Mouse (Mus musculus): ENCODE measurements at regions not wholly inside any gene's neighbourhood (a gene's known extent, or its start where the extent isn't known, plus 50 kb on each side); places are given as distances from the start of the nearest gene placed in this dataset.

GRCm38 (mm10) chr13:46222031-46222430, 51.5 kb upstream of the Stmnd1 start:
- DNase-seq (ENCODE audit: low read depth), result no peak

DNA sequence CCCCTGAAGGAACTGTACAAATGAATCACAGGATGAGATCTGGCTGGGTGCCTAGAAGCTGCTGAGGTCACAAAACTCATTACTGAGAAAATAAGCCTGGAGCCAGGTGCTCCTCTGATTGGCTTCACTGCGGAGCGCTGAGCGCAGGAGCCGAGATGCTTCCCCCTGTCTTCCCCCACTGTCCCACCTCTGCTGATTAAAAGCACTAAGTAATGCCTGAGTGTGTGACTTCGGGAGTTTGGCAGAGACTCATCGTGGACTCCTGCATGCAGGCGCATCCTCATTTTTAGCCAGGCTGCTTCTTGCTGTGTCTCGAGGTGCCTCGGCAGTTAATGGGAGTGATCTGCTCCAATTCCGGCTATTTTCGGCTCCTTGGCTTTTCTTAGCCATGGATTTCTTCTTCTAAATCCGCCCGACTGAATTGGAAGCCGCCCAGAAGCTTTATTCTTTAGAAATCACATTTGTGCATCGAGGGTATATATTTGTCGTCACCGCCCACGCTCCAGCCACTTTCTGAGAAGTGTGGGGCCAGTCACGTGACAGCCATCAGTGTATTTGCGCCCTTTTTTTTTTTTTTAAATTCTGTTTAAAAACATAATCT, 55.3 kb upstream of the Stmnd1 start:
- peak; percentile 76 for DNase-seq (ENCODE audit: low read depth)

DNA sequence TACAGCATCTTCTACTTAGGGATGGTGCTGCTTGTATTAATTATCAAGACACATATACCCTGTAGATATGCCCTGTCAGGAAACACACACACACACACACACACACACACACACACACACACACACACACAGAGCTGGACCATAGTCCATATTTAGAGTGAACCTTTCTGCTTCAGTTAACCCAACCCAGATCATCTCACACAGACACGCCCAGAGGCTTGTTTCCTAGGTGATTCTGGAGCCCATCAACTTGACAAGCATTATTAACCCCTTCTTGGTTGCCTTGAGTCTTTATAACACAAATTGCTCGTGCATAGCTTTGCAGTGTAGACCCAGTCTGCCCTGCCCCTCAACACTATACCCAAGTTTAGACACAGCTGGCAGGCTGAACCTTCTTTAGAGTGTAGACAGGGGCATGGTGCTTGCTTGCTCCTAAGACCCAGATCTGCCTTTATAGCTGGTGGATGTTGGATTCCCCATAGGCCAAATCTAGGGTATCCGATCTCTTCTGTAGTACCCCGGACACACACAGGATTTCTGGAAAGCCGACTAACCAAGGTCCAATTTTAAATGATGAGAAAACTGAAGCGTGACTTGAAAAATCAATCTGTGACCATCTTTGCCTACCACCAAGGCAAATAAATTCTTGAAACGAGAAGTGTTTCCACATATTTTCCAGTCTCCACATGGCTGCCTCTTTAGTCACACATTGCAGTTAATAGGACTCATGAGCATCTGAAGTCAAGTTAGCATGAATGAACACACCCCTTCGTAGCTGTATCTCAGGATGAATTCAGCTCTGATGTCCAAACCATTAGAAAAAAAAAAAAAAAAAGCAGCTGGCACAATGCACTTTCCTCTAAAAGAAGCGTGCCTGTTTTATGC, 56.3 kb upstream of the Stmnd1 start:
- DNase-seq (ENCODE audit: low read depth), result no peak

- DNase-seq (ENCODE audit: low read depth), result no peak
Measured at GRCm38 (mm10) chr13:46203551-46203950, 70.0 kb upstream of the Stmnd1 start.

DNA sequence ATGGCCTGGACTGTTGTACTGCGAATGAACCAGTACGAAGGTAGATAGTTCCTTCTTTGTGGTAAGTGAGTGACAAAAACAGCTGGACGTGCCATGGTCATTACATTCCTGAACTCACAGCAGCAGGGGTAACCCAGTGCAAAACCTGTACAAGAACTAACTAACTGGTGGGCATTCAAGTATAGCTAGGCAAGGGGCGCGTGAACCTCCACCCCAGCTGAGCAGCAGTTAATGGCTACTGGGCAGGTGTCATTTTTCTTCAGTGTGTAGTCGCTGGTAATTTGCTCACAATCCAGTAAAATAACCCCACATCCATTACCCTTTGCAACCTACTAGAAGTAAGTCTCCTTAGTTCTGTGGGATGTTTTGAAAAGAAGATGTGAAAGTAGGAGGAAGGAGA, 70.9 kb upstream of the Stmnd1 start:
- DNase-seq (ENCODE audit: low read depth), result no peak

DNA sequence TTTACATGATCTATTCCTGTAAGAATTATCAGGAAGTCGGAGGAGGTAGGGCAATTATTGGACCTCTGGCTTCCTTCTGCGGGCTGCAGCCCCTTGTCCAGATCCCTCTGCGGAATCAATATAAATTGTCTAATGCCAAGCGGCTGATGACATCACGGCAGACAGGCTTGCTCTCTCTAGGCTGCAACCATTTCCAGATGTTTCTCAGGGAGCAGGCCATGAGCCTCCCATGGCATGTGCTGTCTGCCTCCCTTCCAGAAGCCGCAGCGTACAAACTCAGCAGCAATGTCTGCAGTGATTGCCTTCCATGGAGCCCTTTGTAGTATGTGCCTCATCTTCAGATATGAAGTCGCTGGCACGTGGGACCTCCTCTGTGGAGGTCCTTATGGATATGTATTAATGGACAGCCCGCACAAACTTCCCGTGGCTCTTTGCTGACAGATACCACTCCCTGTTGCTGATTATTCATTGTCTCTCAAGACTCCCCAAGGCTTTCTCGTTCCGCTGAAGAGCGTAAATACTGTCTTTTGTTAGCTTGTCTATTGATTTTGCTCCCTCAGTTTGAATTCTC, 72.4 kb upstream of the Stmnd1 start:
- DNase-seq (ENCODE audit: low read depth), result no peak

DNA sequence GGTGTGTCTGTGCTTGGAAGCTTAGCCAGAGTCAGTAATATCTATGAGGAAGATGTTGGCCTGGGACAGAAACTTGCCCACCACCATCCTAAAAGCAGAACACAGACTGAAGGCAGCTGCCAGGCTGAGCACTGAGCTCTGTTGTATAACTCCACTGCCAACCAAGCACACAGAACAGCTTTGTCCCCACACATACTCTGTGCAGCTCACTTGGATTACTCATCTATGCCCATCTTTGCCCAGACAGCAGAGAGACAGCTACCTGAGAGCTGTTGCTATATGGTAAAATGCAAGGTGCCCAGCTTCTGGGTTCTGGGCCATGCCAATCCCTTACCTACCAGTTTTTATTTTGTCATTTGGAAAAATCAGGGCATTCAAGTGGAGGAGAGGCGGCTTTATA, 80.4 kb upstream of the Stmnd1 start:
- no peak for DNase-seq (ENCODE audit: low read depth)

GRCm38 (mm10) chr13:46189726-46190125, 83.8 kb upstream of the Stmnd1 start:
- DNase-seq (ENCODE audit: low read depth), result no peak

GRCm38 (mm10) chr13:46182851-46183250, 90.7 kb upstream of the Stmnd1 start:
- peak; percentile 62 for DNase-seq (ENCODE audit: low read depth)

- DNase-seq (ENCODE audit: low read depth), result no peak
Measured at GRCm38 (mm10) chr13:46180606-46181133, 92.9 kb upstream of the Stmnd1 start.

DNA sequence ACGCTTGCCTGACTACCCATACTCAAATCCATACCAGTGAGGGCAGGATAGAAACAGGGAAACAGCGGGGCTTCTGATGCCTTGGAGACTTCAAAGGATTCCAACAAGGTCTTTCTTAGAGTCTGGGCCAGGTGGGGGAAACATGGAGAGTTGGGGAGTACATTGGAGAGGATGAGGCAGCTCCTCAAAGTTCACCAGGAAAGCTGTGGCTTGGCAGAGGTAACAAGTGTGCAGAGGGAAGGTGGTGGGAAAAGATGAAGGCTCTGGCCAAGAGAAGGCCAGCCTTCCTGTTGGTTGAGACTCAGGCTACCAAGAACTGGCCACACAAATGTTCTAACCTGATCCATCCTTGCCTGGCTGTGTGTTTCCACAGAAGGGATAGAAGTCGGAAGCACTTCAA, 93.6 kb upstream of the Stmnd1 start:
- DNase-seq (ENCODE audit: low read depth), result no peak

- no peak for DNase-seq (ENCODE audit: low read depth)
Measured at GRCm38 (mm10) chr13:46173103-46173502, 100.4 kb upstream of the Stmnd1 start.

- peak; percentile 90 for DNase-seq (ENCODE audit: low read depth)
Measured at GRCm38 (mm10) chr13:46162025-46162374, 111.5 kb upstream of the Stmnd1 start.

GRCm38 (mm10) chr13:46161261-46162024, 112.1 kb upstream of the Stmnd1 start:
- DNase-seq (ENCODE audit: low read depth), result peak; percentile 54

DNA sequence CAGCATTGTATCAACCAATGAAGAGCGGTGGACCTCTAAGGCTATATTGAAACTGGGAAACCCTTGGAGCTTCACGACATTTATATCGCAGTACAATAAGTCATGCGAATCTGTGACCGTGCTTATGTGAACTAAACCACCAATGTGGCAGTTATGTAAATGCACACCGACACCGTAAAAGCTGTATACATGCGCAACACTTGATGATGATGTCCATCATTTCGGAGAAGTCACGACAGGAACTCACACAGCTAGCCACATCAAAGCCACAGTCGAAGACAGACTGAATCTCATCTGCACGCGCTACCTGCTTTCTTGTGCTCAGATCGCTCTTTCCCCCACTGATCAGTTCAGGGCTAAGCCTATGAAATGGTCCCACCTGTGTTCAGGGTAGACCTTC, 114.2 kb upstream of the Stmnd1 start:
- no peak for DNase-seq (ENCODE audit: low read depth)

GRCm38 (mm10) chr13:46153282-46154260, 120.0 kb upstream of the Stmnd1 start:
- no peak for DNase-seq (ENCODE audit: low read depth)

DNA sequence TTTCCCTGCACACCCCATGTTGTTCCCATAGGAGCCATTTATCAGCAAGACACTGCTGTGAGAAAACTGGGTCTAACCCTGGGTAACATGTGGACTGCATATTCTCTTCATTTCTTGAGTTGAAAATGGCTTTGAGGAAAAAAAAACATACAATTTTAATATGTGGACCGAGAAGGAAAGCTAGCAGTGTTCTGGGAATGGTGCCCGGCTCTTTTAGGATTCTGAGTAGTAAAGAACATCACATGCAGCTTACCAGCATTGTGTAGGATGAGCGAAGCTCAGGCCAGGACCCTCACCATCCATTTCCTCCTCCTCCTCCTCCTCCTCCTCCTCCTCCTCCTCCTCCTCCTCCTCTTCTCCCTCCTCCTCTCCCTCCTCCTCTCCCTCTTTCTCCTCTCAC, 133.5 kb upstream of the Stmnd1 start:
- no peak for DNase-seq (ENCODE audit: low read depth)

DNA sequence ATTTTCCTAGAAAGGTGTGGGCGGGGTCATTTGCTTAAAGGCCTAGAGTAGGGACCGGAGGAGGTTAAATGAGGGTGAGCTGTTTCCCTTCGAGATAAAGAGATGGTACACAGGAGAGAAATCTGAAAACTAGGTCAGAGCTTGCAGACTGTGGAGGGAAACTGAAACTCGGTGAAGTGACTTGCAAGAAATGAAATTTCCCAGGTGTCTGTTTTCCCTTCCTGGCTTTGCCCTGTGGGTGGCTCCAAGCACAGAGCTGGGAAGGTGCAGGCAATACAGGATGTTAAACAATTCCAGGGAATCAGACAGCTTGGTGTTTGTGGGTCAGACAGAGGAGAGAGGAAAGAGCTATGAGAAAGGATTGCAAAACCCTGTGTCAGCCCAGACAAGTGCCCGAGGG, 134.3 kb upstream of the Stmnd1 start:
- no peak for DNase-seq (ENCODE audit: low read depth)

GRCm38 (mm10) chr13:46135411-46135810, 138.1 kb upstream of the Stmnd1 start:
- DNase-seq (ENCODE audit: low read depth), result no peak

- DNase-seq (ENCODE audit: low read depth), result no peak
Measured at GRCm38 (mm10) chr13:46129236-46129855, 144.2 kb upstream of the Stmnd1 start.

GRCm38 (mm10) chr13:46123446-46123845, 150.1 kb upstream of the Stmnd1 start:
- DNase-seq (ENCODE audit: low read depth), result no peak

All from NIH3T3 (cell line).